Mouse (Mus musculus): ENCODE measurements at regions not wholly inside any gene's neighbourhood (a gene's known extent, or its start where the extent isn't known, plus 50 kb on each side); places are given as distances from the start of the nearest gene placed in this dataset.

DNA sequence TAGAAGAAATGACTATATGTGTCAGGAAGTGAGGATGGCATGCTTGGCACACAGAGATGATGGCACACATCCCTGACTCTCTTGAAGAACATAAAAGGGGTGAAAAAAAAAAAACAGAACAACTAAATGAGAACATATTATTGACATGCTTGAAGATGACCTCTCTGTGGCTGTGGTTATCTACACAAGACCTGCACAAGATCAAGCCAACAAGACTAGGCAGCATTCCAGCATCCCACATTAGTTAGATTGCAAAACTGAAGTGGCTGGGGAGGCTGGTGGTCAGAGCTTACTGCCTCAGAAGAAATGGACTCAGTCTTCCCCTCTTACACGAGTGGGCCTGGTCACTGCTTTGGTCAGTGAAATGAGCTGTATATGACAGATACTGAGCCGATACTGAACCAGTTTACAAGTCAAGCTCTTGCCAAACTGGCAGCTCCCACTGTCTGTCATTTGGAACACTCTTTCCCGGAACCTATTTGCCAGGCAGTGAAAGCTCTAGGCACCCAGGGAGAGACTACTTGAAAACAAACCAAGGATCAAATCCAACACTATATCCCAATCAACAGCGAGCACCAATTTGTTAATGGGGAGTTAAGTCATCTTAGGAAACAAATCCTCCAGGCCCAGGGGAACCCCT lies 335.6 kb upstream of the Noct start:
- TF ChIP-seq CTCF (IDR thresholded peaks at IDR 0.05; ENCODE audit: low read depth, low read length) (no peak), GATA1 (IDR thresholded peaks at IDR 0.05; ENCODE audit: borderline replicate concordance, low read length) (no peak)
